Mouse (Mus musculus) ES-Bruce4 (cell line): Measurements from ENCODE around the gene Vps25. TPM values are rescaled to one million over a fixed set of nuclear protein-coding genes. Genes with fewer than 3 reads are reported as not detected.

ENCODE experiments used
- H3K27ac ChIP-seq: 2 replicates; pipeline ENCODE4 v1.5.1; 2012; ENCODE audit warnings: low read length, inconsistent platforms; ENCODE audit not compliant: insufficient read depth
- H3K27me3 ChIP-seq: 2 replicates; pipeline ENCODE4 v1.6.1; 2012; ENCODE audit warnings: mild to moderate bottlenecking, low read length, inconsistent platforms; ENCODE audit not compliant: control insufficient read depth, poor library complexity, insufficient read depth, severe bottlenecking
- H3K36me3 ChIP-seq: 2 replicates; pipeline ENCODE4 v1.6.1; 2012; ENCODE audit warnings: inconsistent platforms, mild to moderate bottlenecking, low read length, moderate library complexity; ENCODE audit not compliant: control insufficient read depth, poor library complexity, insufficient read depth, severe bottlenecking
- H3K4me1 ChIP-seq: one replicate; pipeline ENCODE4 v1.8.1; 2011; ENCODE audit warnings: low read length; ENCODE audit not compliant: control insufficient read depth, insufficient read depth
- H3K4me3 ChIP-seq: 2 replicates; pipeline ENCODE4 v1.5.1; 2011; ENCODE audit warnings: low read depth, mild to moderate bottlenecking, low read length
- H3K9ac ChIP-seq: 2 replicates; pipeline ENCODE4 v1.6.1; 2012; ENCODE audit warnings: low read depth, mild to moderate bottlenecking, inconsistent platforms; ENCODE audit not compliant: poor library complexity, severe bottlenecking
- H3K9me3 ChIP-seq: replicated peaks from 2 replicates; pipeline ENCODE4 v1.6.1; 2012; ENCODE audit warnings: mild to moderate bottlenecking, low read length, inconsistent platforms; ENCODE audit not compliant: control insufficient read depth, poor library complexity, insufficient read depth, severe bottlenecking
- CTCF ChIP-seq: IDR thresholded peaks from one replicate; pipeline ENCODE4 v1.8.1; 2011; ENCODE audit warnings: low read depth, low read length
- EP300 ChIP-seq: IDR thresholded peaks from 2 replicates; pipeline ENCODE4 v1.6.1; 2011; ENCODE audit warnings: low read depth, low read length; ENCODE audit not compliant: insufficient read depth
- POLR2A ChIP-seq: IDR thresholded peaks from one replicate; pipeline ENCODE4 v1.8.1; 2011; ENCODE audit warnings: low read length; ENCODE audit not compliant: insufficient read depth
- polyA plus RNA-seq: library from polyadenylated mRNA; stranded (reverse); fragments of >200 nt; gene quantifications from 2 replicates; pipeline ENCODE4 v1.2.4, GENCODE M21; 2011; ENCODE audit warnings: low read depth; ENCODE audit not compliant: missing spikeins, insufficient read depth, insufficient read length

Gene Vps25
- polyA plus RNA-seq, 1 experiment = 135 TPM

- H3K9me3 ChIP-seq = no peaks in the 10 kb centered on the region
- H3K27me3 ChIP-seq = peaks cover 2% of the 10 kb centered on the region; the same call in 1 of the 2 replicates
- no peaks in the 10 kb centered on the region for H3K4me1 ChIP-seq
- H3K9ac ChIP-seq = peak overlapping the region; percentile 58
- no peak overlapping the region for H3K27ac ChIP-seq
- H3K4me3 ChIP-seq = peak overlapping the region; percentile 55
- H3K36me3 ChIP-seq = no peaks in the 10 kb centered on the region
- no peak for TF ChIP-seq CTCF
- no peak for TF ChIP-seq EP300
- TF ChIP-seq POLR2A = no peak
Observed at GRCm38 (mm10) chr11:101246702-101247012, 6.8 kb upstream of the Vps25 start.

- Histone ChIP-seq H3K9me3 (no peaks in the 10 kb centered on the region), H3K27ac (no peak overlapping the region), H3K4me3 (no peak overlapping the region), H3K4me1 (no peaks in the 10 kb centered on the region), H3K9ac (no peak overlapping the region), H3K36me3 (no peaks in the 10 kb centered on the region), H3K27me3 (peaks cover 2% of the 10 kb centered on the region; the same call in 1 of the 2 replicates)
- TF ChIP-seq POLR2A (no peak), CTCF (no peak), EP300 (no peak)
Observed at GRCm38 (mm10) chr11:101247521-101248030, 5.9 kb upstream of the Vps25 start.

DNA sequence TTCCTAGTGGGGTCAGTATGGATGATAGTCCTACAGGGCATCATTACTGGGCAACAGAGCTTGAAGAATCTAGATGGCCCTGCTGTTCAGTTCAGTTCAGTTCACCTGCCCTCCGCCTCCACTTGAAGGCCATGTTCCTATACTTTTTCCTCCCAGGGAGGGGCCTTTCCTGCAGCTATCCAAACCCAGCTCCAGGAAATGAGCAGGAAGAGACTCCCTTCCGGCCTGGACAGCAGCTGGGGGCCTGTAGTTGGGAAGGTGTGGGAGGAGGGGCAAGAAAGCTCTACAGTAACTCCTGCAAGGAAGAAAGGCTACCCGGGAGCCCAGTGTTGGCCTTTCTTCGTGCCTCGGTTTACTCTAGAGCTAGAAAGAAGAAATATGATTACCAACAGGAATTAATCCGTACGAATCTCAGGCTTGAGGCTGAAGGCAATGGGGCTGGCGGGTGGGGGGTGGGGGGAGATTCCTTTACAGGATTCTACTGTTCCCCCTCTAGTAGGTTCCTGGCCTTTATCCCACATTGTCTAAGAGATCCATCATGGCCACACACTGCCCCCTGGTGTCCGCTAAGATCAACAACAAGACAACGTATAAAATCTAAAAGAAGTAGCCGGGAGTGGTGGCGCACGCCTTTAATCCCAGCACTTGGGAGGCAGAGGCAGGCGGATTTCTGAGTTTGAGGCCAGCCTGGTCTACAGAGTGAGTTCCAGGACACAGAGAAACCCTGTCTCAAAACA is 5.1 kb upstream of the Vps25 start:
- Histone ChIP-seq H3K9ac (no peak overlapping the region), H3K27ac (no peak overlapping the region), H3K4me1 (no peaks in the 10 kb centered on the region), H3K36me3 (no peaks in the 10 kb centered on the region), H3K9me3 (no peaks in the 10 kb centered on the region), H3K27me3 (peaks cover 2% of the 10 kb centered on the region; the same call in 1 of the 2 replicates), H3K4me3 (no peak overlapping the region)
- no peak for TF ChIP-seq POLR2A
- peak; percentile 11 for TF ChIP-seq CTCF

GRCm38 (mm10) chr11:101251031-101251430 is 2.5 kb upstream of the Vps25 start:
- peaks cover 2% of the 10 kb centered on the region; the same call in 1 of the 2 replicates for H3K27me3 ChIP-seq
- no peak overlapping the region for H3K4me3 ChIP-seq
- no peak overlapping the region for H3K9ac ChIP-seq
- no peaks in the 10 kb centered on the region for H3K4me1 ChIP-seq
- no peak for TF ChIP-seq POLR2A
- no peak for TF ChIP-seq CTCF
- no peak for TF ChIP-seq EP300
- H3K36me3 ChIP-seq = 0 out of 2 replicates have a peak, but pooled peaks cover 3% of the 10 kb centered on the region
- no peak overlapping the region for H3K27ac ChIP-seq
- no peaks in the 10 kb centered on the region for H3K9me3 ChIP-seq

DNA sequence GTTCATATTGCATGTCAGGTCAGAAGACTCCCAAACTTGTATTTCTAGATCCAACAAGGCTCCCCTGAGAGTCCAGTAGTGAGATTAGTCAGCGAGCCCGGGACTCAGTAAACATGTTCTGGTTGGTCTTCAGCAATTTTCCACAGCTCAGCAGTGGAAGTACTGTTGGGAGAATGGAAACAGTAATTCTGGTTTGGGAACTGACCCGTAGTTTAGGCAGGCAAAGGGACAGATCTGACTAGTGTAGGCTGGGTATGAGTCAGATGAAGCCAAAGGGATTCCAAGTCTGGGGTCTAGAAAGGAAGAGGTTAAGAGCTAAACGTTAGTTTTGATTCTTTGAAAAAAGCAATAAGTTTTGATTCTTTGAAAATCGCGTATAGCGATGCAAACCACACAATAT is 566 bp upstream of the Vps25 start:
- 0 out of 2 replicates have a peak overlapping the region, but pooled peaks have one; percentile 26 for H3K27ac ChIP-seq
- H3K9me3 ChIP-seq = no peaks in the 10 kb centered on the region
- H3K4me1 ChIP-seq = no peaks in the 10 kb centered on the region
- H3K27me3 ChIP-seq = no peaks in the 10 kb centered on the region
- H3K36me3 ChIP-seq = 0 out of 2 replicates have a peak, but pooled peaks cover 12% of the 10 kb centered on the region
- H3K4me3 ChIP-seq = peak overlapping the region; percentile 97
- TF ChIP-seq EP300 = no peak
- no peak for TF ChIP-seq CTCF
- peak overlapping the region; percentile 92 for H3K9ac ChIP-seq

DNA sequence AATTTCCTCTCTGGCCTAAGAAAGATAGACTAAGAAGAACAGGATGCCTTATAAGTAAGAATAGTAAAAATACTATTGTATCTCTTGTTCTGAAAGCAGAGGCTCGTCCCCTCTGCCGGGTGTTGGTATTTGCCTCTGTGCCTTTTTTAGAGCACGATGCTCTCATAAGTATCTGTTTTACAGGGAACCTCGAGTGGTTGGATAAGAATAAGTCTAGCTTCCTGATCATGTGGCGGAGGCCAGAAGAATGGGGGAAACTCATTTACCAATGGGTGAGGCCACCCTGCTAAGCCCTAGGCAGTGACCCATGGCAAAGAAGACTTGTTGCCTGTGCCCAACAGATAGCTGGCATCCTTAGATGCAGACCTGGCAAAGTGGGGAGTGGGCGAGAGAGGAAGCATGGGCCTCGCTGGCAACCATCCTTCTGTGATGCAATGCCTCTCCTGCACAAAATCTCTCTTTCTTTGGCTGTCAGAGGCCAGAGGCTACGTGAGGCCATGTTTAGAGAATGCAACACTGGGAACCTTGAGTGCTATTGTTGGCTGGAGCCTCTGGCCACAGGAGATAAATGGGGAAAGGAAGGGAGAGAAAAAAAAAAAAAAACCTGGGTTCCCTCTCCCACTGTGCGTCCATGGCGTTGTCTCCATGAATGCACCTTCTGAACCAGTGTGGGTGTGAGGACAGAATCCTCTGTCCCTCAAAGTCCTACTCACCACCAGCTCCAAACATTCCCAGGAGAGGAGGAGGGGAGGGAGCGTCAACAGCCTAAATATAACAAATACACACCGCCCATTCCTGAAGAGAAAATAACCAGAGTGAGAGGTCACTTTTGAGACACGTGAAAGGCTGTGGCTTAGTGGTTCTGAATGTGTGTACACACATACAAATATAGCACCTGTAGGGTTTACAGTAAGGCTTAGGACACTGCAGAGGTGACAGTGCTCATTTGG is 2.6 kb downstream of the Vps25 start:
- H3K36me3 ChIP-seq = 0 out of 2 replicates have a peak, but pooled peaks cover 12% of the 10 kb centered on the region
- no peaks in the 10 kb centered on the region for H3K4me1 ChIP-seq
- H3K27ac ChIP-seq = no peak overlapping the region
- no peak for TF ChIP-seq EP300
- TF ChIP-seq POLR2A = no peak
- TF ChIP-seq CTCF = no peak
- no peak overlapping the region for H3K4me3 ChIP-seq
- H3K9me3 ChIP-seq = no peaks in the 10 kb centered on the region
- no peaks in the 10 kb centered on the region for H3K27me3 ChIP-seq
- no peak overlapping the region for H3K9ac ChIP-seq
